Mouse (Mus musculus): ENCODE results near the gene Senp8.

Senp8 gene

GRCm38 (mm10) chr9:59709225-59709624 is 41.3 kb downstream of the Senp8 start:
- no peak for DNase-seq

- no peak for DNase-seq
Observed at GRCm38 (mm10) chr9:59706850-59707825, 43.4 kb downstream of the Senp8 start.

GRCm38 (mm10) chr9:59703099-59703498 is 47.4 kb downstream of the Senp8 start:
- no peak for DNase-seq

- no peak for DNase-seq
Observed at GRCm38 (mm10) chr9:59701094-59701493, 49.4 kb downstream of the Senp8 start.

- no peak for DNase-seq
Observed at GRCm38 (mm10) chr9:59696381-59696780, 54.1 kb downstream of the Senp8 start.

- no peak for DNase-seq
Observed at GRCm38 (mm10) chr9:59695451-59695813, 55.1 kb downstream of the Senp8 start.

- DNase-seq: no peak
Observed at GRCm38 (mm10) chr9:59694571-59695450, 55.7 kb downstream of the Senp8 start.

GRCm38 (mm10) chr9:59692145-59692544 is 58.4 kb downstream of the Senp8 start:
- DNase-seq: peak; percentile 69

- peak; percentile 72 for DNase-seq
Observed at GRCm38 (mm10) chr9:59691635-59692094, 58.8 kb downstream of the Senp8 start.

- no peak for DNase-seq
Observed at GRCm38 (mm10) chr9:59687416-59688046, 63.0 kb downstream of the Senp8 start.

All from cerebellum, adult 9-11 months (tissue).